Mouse (Mus musculus) mesoderm, embryonic 11.5 days (tissue): ENCODE results near the gene Grin2b.
"Not testable (repeated sequence)": the region's sequence is repeated elsewhere in the genome, so short reads cannot be mapped to it uniquely, and the experiment has no call there.

ENCODE experiments used
- DNase-seq: peaks from one replicate; pipeline ENCODE4 v3.0.0-alpha.2; 2012; ENCODE audit warnings: low read depth, low spot score

Gene Grin2b

DNA sequence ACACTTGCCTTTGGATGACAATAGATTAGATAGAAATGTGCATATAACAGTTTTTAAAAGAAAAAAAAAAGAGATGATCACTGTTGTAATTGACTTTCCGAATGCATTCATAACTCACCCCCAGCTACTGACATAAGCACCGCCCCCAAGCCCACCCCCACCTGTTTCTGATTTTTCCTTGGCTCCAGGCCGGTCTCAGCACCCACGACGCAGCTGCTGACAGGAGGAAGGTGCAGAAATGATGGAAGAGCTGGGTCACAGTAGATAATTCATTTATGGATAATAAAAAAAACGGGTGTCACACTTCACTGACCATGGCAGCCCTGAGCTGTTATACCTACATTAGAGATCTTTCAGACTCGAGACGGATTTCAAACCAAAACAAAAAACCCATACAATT is 373.4 kb downstream of the Grin2b start:
- DNase-seq: no peak

DNA sequence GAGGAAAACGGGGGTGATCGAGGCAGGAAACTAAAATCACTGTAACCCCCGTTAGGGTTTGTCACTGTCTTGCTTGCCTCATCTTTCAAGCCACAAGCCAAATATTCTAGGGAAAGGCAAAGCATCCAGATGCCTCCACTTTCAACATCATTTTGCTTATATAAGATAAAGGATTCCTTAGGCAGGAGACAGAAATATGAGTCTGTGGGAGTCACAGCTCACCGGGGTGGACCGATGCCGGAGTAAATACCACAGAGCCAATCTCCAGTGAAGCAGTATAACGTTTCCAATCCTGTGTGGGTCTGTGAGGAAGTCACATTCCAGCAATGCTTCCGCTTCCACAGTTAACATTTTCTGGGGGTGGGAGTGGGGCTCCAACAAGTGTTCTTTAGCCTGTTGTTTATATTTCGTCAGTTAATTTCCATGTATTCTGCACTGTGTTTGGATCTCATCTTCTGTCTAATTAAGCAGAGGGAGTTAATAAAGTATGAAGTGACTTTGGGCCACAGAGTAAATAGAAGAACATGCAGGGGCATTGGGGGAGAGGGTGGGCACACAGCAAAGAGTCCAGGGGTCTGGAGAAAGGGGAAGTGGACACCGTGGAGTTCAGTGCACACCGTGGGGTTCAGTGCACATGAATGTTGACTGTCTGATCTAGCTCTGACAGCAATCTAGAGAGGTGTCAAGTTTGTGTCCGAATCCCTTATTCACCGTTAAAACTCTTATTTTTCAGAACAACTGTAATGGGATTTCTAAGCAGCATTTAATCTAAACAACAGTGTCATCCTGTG is 374.9 kb downstream of the Grin2b start:
- peak; percentile 23 for DNase-seq

DNA sequence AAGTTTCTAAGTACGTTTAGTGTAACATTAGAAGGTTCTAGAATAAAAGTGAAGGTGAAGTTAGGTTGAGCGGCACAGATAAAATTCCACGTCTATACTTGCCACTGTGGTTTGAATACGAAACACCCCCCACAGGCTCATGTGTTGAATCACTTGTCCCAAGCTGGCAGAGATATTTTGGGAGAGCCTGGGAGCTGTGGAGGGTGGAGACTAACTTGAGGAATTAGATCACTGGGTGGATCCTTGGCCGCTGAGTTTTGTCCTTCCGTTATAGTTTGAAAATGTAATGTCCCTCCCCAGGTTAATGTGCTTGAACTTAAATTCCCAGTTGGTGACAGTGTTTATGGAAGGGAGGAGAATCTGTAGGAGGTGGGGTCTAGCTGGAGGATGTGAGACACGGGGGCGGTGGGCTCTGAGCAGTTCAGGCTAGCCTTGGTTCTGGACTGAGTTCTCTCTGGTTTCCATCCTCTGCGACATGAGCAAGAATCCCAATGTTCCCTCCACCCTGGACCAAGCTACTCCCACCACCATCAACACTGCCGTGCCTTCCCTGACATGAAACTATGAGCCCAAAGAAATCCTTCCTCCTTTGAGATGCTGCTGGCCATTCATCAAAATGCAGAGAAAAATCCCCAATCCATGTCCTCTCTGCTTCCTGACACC is 375.8 kb downstream of the Grin2b start:
- DNase-seq: no peak

DNA sequence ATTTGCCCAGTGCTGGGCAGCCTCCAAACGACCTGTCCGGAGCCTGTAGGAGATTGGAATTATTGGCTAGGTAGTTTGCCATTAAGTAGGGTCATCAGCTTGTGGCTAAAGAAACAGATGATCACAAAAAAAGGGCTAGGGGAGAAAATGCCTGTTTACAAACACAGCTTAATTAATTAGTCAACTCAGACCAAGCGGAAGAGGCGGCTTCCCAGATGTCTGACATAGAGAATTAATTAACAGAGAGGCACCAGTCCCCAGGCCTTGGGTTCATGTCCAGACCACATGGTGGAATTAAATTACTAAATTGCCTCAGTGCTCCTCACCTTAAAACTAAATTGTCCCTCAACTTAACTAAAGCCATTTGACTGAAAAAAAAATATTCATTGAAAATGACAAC is 376.4 kb downstream of the Grin2b start:
- no peak for DNase-seq

DNA sequence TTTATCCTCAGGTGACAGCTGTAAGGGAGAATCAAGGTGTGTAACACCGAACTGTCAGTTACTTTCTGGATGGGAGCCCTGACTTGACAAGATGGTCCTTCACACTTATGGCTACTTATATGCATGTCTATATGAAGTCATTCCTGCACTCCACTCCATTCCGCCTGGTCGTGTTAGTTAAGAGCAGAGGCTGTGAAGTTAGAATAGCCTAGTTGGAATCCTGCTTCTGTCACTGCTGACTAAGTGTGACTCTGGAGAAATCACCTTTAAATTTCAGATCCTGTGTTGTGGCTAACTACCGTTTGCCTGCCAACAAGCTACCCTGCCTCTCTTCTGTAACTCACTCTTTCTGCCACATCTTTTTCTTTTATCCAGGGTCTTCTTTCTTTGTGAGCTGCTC is 381.9 kb downstream of the Grin2b start:
- no peak for DNase-seq

DNA sequence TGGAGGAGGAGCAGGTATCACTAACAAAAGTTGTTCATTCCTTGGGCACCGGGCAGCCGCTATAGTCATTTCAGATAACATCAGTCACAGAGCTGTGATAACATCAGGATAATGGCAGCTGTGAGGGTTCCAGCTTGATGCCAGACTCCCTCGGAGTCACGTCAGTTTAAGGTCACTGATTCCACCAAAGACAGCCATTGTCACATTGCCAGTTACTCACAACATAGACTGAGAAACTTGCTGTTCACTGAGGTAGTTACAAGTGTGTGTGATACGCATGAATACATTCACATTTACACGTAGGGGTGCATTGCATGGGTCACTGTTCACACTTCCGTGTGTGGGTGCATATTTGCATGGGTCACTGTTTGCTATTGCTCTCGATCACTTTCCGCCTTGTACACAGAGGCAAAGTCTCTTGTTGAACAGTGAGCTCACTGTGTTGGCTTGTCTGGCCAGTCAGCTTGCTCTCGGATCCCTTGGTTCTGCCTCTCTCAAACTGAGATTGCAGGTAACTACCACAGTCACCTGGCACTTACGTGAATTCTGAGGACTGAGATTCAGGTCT is 383.6 kb downstream of the Grin2b start:
- DNase-seq: no peak

DNA sequence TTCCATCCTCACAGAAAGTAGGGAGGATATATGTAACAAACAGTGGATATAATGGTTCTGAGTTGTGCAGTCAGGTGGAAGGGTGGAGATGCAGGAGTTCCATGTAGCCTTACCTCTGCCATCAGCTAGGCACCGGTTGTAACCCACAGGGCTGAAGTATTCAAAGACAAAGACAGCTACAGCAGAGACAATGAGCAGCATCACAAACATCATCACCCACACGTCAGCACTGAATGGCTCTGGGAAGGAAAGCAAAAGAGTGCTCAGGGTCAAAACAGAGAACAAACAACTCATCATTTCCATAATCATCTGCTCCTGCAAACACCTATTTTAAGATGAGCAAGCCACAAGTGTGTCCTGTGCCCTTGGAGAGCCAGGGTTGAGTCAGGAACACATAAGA is 398.6 kb downstream of the Grin2b start:
- no peak for DNase-seq

DNA sequence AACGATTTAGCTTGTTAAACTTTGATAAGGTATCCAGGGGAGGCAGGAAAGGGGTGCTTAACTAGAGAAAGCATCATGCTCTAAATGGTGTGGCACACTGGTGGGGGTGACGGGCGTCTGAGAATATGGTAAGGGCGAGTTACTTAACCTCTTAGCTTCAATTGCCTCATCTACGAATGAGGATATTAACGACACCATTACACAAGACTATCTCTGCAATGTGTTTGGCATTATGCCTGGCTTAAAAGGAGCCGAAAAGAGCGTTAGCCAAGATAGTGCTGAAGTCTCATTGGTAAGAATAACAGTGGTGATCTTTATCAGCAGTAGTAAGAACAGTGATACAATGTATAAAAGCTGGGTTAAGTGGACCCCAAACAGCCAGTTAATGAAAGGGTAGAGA is 405.7 kb downstream of the Grin2b start:
- no peak for DNase-seq

DNA sequence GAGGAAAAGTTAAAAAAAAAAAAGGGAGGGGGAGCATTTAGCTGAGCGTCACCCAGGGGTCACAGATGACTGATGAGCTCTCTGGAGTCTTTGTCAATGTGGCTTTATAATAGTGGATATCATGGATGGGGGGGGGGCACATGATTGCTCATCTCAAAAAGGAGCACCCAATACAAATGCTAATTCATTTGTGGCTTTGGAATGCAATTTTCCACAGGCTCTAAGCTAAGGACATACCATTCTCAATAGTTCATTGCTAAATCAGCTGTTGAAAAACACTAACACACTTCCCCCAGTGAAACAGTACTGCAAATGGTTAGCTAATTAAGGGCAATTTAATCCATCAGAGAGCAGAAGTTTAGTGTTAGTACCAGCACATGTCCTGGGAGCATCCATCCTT is 414.6 kb downstream of the Grin2b start:
- no peak for DNase-seq

DNA sequence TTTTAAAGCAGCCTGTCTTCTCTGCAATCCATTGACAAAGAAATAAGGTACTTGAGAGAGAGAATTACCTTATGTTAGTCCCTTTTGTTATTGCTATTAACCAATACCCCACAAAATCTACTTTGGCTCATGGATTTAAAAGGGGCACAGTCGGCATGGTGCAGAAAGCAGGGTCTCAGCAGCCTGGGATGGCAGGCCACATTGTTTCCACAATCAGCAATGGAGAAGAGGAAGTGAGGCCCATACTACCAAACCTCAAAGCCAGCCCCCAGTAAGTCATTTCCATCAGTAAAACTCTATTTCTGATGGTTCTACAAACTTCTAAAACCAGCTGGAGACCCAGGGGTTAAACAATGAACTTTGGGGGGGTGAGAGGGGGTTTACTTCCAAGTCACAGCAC is 417.2 kb downstream of the Grin2b start:
- no peak for DNase-seq

DNA sequence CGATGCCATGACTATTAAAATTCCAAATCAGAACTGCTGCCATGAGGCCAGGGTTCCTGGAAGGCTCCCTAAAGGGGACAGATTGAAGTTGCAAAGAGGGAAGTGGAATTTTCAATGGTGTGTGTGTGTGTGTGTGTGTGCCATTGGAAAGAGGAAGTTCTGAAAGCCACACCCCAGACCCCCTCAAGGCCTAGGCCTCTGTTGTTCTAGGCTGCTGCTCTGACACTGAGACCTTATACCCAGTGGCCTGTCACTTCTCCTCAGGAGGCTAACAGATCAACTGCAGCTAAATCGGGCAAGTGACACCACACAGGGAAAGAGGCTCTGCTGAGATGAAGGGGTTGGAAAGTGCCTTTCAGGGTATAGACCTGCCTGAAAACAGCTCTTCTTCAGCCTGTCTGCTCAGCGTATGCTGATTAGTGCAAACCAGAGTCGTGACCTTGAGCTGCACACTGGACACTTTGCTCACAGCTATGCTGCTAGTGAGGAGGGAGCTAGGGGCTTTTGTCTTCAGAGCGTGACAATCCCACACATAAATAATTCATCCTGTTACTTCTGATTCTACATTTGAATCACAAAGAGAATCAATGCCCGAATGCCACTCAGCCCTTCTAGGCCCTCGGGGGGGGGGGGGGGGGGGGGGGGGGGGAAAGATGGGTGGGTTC is 424.8 kb downstream of the Grin2b start:
- peak; percentile 21 for DNase-seq

DNA sequence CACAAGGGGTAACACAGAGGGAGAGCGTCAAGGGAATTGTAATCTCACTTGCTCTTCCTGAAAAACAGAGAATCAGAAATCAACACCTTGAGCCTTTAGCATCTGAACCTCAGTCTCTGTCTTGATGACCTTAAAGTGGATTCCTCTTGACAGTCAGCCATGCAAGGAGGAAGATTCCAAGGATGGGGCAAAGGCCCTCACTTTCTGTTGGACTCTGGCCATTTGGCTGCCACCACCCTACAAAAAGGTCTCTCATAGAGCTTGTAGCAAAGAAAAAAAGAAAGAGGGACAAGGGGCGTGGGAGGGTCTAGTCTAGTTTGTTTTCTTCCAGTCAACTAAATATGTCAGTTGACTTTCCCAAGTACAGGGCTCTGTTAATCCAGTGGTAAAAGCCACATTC is 427.7 kb downstream of the Grin2b start:
- no peak for DNase-seq

DNA sequence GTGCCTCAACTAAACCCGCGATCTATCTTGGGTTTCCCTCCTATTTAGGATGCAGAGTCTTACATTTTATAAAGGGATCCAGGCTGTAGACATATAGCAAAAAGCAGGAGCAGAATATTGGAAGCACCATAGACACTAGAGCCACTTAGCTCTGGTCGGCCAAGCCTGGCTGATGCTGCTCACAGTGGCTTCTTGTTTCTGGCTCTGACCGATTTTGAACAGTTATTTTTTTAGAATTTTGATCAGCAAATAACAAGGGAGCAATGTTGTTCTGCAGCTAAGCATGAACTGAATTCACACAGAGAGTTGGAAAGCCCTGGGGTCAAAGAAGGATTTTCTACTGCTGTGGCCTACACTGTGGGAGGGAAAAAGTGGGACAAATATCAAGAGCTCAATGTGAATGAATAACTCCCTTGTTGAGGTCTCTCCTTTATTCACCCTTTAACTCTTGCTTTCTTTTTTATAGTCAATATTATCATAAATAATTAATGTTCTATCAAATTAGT is 439.0 kb downstream of the Grin2b start:
- DNase-seq: no peak

DNA sequence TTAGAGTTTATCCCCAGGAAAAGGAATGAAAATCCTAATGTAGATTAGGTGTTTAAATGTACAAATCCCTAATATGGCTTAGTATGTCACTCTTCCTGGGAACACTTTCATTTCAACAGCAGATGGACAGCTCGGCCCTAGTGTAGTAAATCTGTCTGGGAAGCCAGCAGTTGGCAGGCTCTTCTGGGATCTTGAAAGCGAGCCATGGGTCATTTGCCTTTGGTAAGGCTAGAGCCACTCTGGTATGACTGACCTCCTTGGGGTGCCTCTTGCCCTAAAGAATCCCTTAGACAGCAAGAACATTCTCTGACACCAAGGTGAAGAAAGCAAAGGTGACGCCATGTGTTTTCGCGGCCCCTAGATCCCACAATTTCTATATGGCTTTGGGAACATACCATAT is 446.2 kb downstream of the Grin2b start:
- DNase-seq: no peak

DNA sequence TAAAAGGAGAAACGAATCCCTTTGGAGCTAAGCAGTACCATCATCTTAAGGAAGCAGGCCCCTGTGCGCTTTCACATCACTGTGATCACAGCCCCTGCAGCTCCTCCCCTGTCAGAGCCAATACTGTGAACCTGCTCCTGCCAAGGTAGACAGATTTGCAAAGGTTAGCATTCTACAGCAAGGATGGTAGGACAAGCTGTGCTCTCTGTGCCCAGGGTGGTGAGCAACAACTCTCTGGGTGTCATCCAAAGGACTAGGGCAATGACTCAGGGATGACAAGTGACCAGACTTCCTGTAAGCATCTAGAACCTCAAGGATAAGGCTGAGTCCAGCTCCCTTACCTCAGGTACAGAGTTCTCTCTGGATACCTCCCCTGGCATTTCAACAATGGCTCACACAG is 451.6 kb downstream of the Grin2b start:
- no peak for DNase-seq

DNA sequence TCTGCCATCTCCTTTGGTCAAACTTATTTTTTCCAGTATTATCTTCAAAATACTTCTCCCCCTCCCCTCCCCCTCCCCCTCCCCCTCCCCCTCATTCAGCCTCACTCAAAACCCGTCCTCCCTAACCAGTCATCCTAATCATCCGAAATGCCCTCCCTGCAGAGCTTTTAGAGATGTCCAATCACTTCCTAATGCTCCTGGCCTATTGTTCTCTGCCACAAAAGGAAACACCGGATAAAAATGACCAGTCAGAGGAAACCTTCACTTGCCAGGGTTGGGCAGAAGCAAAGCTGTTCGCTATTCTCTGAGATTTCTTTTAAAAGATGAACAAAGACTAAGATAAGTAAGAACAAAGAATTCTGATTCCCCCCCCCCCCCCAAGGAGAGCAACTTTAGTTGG is 458.4 kb downstream of the Grin2b start:
- DNase-seq: no peak

DNA sequence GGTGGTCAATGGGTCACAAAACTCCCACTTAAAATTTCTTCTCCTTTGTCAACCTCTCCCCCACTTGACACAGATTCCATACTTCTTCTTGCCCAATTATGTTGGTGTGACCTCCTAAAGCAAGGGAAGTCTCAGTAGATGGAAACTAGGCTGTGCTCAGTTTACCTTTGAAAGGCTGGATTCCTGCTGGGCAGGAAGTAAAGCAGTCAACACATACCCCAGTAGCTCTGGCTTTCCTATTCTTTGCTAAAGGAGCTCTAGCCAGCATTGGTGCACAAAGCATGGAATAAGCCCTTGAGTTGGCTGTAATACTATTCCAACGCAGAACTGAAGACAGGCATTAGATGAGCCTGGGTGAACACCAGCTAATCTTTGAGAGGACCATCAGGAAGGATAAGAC is 459.1 kb downstream of the Grin2b start:
- no peak for DNase-seq

DNA sequence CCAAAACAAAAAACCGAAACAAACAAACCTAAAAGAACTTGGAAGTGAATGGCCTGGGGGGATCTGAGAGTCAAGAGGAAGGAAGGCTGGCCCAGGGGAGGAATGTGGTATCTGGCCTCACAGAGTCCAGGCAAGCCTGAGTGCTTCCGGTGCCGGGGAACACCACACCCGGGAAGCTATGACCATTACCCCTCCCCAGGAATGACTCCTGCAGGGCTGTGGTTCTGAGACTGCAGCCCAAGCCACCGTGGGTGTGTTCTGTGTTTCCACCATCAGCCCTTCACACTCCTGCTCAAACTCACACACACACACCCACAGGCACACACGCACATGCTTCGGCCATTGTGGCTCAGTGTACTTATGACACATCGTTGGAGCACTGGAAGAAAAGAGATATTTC is 459.6 kb downstream of the Grin2b start:
- no peak for DNase-seq

DNA sequence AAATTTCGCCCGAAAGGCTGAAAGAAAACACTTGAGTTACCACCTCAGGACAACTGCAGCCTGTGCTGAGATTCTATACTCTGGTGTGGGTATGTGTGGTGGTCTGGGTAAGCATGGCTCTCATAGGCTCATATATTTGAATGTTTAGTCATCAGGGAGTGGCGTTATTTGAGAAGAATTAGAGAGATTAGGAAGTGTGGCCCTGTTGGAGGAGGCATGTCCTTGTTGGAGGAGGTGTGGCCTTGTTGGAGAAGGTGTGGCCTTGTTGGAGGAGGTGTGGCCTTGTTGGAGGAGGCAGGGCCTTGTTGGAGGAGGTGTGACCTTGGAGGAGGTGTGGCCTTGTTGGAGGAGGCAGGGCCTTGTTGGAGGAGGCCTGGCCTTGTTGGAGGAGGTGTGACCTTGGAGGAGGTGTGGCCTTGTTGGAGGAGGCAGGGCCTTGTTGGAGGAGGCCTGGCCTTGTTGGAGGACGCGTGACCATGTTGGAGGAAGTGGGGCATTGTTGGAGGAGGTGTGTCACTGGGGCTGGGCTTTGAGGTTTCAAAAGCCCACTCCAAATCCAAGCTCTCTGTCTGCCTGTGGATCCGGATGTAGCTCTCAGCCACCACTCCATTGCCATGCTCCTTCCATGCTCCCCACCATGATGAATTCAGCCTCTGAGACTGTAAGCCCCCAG is 466.3 kb downstream of the Grin2b start:
- not testable (repeated sequence) for DNase-seq

DNA sequence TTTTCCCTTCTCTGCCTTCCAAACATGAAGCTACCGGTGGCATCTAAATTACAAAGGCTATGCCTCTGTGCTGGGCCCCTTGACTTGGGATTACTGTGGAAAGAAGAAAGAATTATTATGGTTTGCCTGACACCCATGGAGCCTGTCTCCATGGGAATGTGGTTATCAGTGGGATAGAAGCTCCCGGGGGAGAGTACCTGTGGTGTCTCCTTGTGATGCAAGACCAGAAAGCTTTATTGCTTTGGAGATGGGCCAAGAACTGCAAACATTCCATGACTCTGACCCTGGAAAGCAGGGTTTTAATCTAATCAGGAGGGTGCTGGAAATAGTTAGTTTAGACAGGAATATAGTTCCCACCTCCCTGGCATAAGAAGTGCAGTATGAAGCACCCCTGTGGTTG is 469.7 kb downstream of the Grin2b start:
- DNase-seq: no peak

DNA sequence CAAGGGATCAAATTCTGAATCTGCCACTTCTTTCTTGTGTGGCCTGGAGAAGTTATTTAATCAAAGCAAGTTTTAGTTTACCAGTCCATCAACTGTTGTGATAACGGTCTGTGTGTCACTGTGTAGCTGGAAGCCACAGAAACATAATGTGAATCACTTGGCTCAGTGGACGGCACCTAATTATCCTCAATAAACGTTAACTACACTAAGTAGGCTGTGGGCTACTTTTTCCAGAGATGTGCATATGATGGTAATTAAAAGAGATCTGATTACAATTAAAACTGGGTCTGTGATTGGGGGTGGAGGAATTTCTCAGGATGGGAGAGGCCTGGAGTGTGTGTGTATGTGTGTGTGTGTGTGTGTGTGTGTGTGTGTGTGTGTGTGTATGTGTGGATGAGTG is 471.9 kb downstream of the Grin2b start:
- no peak for DNase-seq
